Mouse (Mus musculus) midbrain, postnatal 0 days (tissue): ENCODE results near the gene Card11. TPM values are rescaled to one million over a fixed set of nuclear protein-coding genes. Genes with fewer than 3 reads are reported as not detected.

ENCODE experiments used
- ATAC-seq: fragments of 200-750 bp; cut with Nextera tagmentation; 2 replicates; pipeline ENCODE4 v1.8.0; 2017; ENCODE audit warnings: moderate number of reproducible peaks, mild to moderate bottlenecking, moderate TSS enrichment, moderate library complexity; ENCODE audit not compliant: low FRiP score
- DNase-seq: peaks from one replicate; pipeline ENCODE4 v3.0.0-alpha.2; 2015; ENCODE audit warnings: low spot score
- H3K27ac ChIP-seq: fragments of 300-500 bp; sonication (generic); 2 replicates; pipeline ENCODE4 v1.5.1; 2014; ENCODE audit warnings: low read depth, mild to moderate bottlenecking, low read length, mixed read lengths
- H3K27me3 ChIP-seq: fragments of 300-500 bp; sonication (generic); 2 replicates; pipeline ENCODE4 v1.6.1; 2014; ENCODE audit warnings: low read length, control low read depth, mixed read lengths; ENCODE audit not compliant: insufficient read depth
- H3K36me3 ChIP-seq: fragments of 300-500 bp; sonication (generic); 2 replicates; pipeline ENCODE4 v1.6.1; 2014; ENCODE audit warnings: low read length, control low read depth, mixed read lengths; ENCODE audit not compliant: insufficient read depth
- H3K4me1 ChIP-seq: fragments of 300-500 bp; sonication (generic); 2 replicates; pipeline ENCODE4 v1.6.1; 2014; ENCODE audit warnings: mild to moderate bottlenecking, control low read depth, antibody characterized with exemption, low read length, mixed read lengths; ENCODE audit not compliant: insufficient read depth
- H3K4me2 ChIP-seq: fragments of 300-500 bp; sonication (generic); 2 replicates; pipeline ENCODE4 v1.6.1; 2014; ENCODE audit warnings: low read depth, mild to moderate bottlenecking, low read length, mixed read lengths; ENCODE audit not compliant: poor library complexity, severe bottlenecking
- H3K4me3 ChIP-seq: fragments of 300-500 bp; sonication (generic); 2 replicates; pipeline ENCODE4 v1.5.1; 2014; ENCODE audit warnings: low read depth, mild to moderate bottlenecking, low read length, moderate library complexity
- H3K9ac ChIP-seq: fragments of 300-500 bp; sonication (generic); replicated peaks from 2 replicates; pipeline ENCODE4 v1.6.1; 2014; ENCODE audit warnings: mild to moderate bottlenecking, low read length, moderate library complexity, mixed read lengths; ENCODE audit not compliant: poor library complexity, severe bottlenecking
- H3K9me3 ChIP-seq: fragments of 300-500 bp; sonication (generic); 2 replicates; pipeline ENCODE4 v1.6.1; 2016; ENCODE audit warnings: low read length, control low read depth
- CTCF ChIP-seq: IDR thresholded peaks from 2 replicates; pipeline ENCODE4 v1.5.1; 2016; ENCODE audit warnings: antibody characterized with exemption, mild to moderate bottlenecking
- WGBS: fragments of 180-500 bp; shearing (Covaris S2); extraction: QIAGEN DNeasy Blood & Tissue Kit; methylation state at CpG from one replicate; pipeline ENCODE4 v1.1.7; 2014; 5-methylcytosine and 5-hydroxymethylcytosine counted together
- polyA plus RNA-seq: library from polyadenylated mRNA; unstranded; fragments of >200 nt; fragmentation: Nextera tagmentation; extraction: Ambion mirVana; gene quantifications from 2 replicates; pipeline ENCODE4 v1.2.1, GENCODE M21; 2015
- total RNA-seq: library from RNA; depleted of rRNA; stranded (reverse); fragments of >200 nt; gene quantifications from 2 replicates; pipeline ENCODE4 v1.2.3, GENCODE M21; 2014

Card11 gene
- total and polyA plus RNA-seq, 2 experiments from 2014 or later = 0.09 TPM; not detected in 1

DNA sequence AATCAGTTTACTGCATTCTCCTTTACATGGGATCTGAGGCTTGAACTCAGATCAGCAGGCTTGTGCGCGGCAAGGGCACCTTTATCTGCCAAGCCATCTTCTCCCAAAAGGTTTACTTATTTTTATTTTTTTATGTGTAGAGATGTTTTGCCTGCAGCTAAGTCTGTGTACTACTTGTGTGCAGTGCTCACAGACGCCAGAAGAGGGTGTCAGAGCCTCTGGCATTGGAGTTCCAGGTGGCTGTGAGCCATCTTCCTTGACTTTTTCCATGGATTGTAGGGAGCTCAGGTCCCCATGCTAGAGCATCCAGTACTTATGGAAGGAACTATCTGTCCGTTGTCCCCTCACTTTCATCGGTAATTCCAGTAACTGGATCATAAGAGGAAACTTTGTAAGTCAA, 140.7 kb downstream of the Card11 start:
- Histone ChIP-seq H3K4me1 (no peaks in the 10 kb centered on the region), H3K9me3 (no peaks in the 10 kb centered on the region), H3K27me3 (no peaks in the 10 kb centered on the region), H3K27ac (no peak overlapping the region), H3K36me3 (no peaks in the 10 kb centered on the region), H3K4me3 (no peak overlapping the region), H3K4me2 (no peak overlapping the region), H3K9ac (no peak overlapping the region)
- peak; percentile 63 for TF ChIP-seq CTCF
- 85% methylated on average over 5 of the region's 5 CpGs for WGBS
- DNase-seq = peak; percentile 25
- no peak for ATAC-seq

DNA sequence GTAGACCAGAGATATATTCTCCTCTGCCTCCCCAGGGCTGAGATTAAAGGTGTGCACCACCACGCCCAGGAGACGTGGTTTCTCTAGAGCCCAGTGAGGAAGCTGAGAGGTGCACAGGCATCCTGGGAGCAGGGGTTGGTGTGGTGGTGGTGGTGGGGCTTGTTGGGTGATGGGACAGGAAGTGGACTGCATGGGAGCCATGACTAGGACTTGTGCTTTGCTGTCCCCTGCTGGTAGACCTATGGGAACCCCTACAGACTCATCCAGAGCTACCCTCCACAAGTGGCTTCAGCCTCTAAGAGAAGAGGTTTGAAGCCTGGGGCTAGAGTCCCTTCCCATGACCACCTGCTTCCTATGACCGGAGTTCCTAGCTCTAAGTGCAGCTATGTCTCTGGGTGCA, 142.0 kb downstream of the Card11 start:
- DNase-seq (no peak), ATAC-seq (no peak)
- Histone ChIP-seq H3K4me1 (no peaks in the 10 kb centered on the region), H3K9ac (no peak overlapping the region), H3K27ac (no peak overlapping the region), H3K9me3 (no peaks in the 10 kb centered on the region), H3K4me3 (no peak overlapping the region), H3K36me3 (no peaks in the 10 kb centered on the region), H3K27me3 (no peaks in the 10 kb centered on the region), H3K4me2 (no peak overlapping the region)
- 96% methylated on average over 3 of the region's 3 CpGs for WGBS
- peak; percentile 28; the same call in 1 of the 2 replicates for TF ChIP-seq CTCF

DNA sequence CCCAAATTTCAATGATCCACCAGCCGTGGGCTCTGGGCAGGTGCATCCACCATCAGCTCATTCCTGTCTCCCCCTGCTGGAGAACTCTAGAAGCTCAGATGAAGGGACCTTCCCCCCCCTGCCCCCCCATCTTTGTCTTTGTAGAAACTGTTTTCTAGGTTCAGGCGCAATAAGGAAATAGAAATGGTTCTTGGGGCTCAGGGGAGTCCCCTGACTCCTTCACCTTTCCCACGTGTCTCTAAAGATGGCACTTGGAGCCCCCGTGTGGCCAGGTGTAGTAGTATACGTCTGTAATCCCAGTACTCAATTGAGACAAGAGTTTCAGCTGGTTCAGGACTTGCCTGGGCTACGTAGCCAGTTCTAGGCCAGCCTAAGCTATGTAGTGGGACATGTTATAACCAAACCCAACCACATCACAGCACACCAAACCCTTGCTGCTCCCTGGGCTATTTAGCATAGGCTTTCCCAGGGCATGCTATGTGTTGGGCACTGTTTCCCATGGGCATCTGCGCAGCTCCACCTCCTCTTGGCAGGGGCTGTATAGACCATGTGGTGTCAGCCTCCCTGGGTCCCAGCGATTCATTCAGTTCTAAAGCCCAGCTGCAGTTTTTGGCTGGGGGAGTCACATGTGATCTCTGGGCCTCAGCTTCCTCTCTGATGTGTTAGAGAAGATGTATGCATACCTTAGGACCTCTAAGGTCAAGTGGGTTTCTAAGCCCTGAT, 142.8 kb downstream of the Card11 start:
- peak; percentile 51 for TF ChIP-seq CTCF
- Histone ChIP-seq H3K27ac (no peak overlapping the region), H3K4me1 (no peaks in the 10 kb centered on the region), H3K4me2 (no peak overlapping the region), H3K9ac (no peak overlapping the region), H3K36me3 (no peaks in the 10 kb centered on the region), H3K4me3 (no peak overlapping the region), H3K9me3 (no peaks in the 10 kb centered on the region), H3K27me3 (no peaks in the 10 kb centered on the region)
- WGBS = 55% methylated on average over 8 of the region's 8 CpGs
- DNase-seq = peak; percentile 26
- no peak for ATAC-seq

DNA sequence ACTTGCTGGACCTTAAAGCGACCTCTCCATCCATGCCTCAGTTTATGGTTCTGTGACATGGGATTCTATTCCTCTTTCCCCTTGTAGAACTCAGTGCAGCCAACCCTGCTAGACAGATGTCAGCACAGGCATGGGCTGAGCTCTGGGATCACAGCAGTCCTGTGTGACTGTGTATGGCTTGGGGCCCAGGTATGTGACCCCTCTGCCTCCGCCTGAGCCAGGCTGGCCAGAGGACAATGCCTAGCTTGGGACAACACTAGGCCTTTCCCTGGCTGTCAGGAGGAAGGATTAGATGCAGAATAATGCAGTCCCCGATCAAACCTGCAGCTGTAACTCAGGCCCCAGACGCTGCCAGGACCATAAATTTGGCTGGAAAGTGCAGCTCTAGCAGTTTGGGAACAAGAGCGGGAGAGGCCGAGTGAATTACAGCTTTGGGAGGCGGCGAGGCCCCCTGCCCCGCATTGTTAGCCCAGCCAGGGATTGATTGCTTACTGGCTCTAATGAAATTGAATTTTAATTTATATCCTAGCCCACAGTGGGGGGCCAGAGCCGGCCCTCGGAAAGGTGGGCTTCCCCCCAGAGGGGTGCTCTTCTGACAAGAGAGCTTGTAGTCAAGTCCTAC, 144.4 kb downstream of the Card11 start:
- H3K4me3 ChIP-seq = no peak overlapping the region
- no peak for DNase-seq
- TF ChIP-seq CTCF = no peak
- H3K27ac ChIP-seq = no peak overlapping the region
- ATAC-seq = no peak
- no peak overlapping the region for H3K9ac ChIP-seq
- no peaks in the 10 kb centered on the region for H3K27me3 ChIP-seq
- H3K36me3 ChIP-seq = no peaks in the 10 kb centered on the region
- no peak overlapping the region for H3K4me2 ChIP-seq
- no peaks in the 10 kb centered on the region for H3K4me1 ChIP-seq
- 54% methylated on average over 11 of the region's 11 CpGs for WGBS
- no peaks in the 10 kb centered on the region for H3K9me3 ChIP-seq

DNA sequence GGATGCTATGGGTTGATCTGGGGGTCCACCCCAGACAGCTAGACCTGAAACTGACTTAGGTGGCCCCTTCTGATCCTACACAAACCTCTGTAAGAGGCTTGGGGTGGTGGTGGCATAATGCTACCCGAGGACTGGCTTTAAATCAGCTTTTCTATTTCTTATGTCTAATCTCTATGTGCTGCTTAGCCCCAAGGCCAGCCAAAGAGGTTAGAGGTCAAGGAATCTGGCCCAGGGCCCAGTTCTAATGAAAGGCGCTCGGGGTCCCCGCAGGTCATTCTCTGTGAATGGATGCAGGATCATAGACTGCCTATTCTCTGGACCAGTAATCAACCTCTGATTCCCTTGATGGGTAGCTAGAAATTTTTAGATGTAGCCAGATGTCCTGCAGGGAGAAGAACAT, 145.7 kb downstream of the Card11 start:
- Histone ChIP-seq H3K4me3 (no peak overlapping the region), H3K9ac (no peak overlapping the region), H3K27ac (no peak overlapping the region), H3K4me1 (no peaks in the 10 kb centered on the region), H3K9me3 (no peaks in the 10 kb centered on the region), H3K36me3 (no peaks in the 10 kb centered on the region), H3K27me3 (no peaks in the 10 kb centered on the region), H3K4me2 (no peak overlapping the region)
- no peak for DNase-seq
- WGBS = 68% methylated on average over 4 of the region's 4 CpGs
- no peak for ATAC-seq
- no peak for TF ChIP-seq CTCF

DNA sequence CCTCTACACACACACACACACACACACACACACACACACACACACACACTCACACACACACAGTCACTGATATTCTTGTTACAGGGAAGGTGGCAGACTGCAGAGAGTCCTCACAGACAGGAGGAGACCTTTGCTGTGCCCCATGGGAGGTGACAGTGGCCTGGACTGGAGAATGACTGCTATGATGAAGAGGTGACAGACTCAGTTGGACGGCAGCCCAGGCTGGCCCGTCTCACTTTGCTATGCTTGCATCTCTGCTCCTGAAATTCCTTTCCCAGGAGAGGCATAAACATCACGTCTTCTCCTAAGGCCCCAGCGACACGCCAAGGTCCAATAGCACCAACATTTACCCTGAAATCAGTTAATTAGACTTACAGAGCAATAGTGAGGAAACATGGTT, 146.7 kb downstream of the Card11 start:
- no peak for ATAC-seq
- WGBS = 82% methylated on average over 5 of the region's 5 CpGs

More for the DNA sequence above, 146.7 kb downstream of the Card11 start:
- DNase-seq = no peak
- no peaks in the 10 kb centered on the region for H3K9me3 ChIP-seq
- no peak overlapping the region for H3K27ac ChIP-seq
- H3K4me2 ChIP-seq = no peak overlapping the region
- no peaks in the 10 kb centered on the region for H3K4me1 ChIP-seq
- H3K9ac ChIP-seq = no peak overlapping the region
- no peak for TF ChIP-seq CTCF
- no peak overlapping the region for H3K4me3 ChIP-seq
- no peaks in the 10 kb centered on the region for H3K36me3 ChIP-seq
- H3K27me3 ChIP-seq = no peaks in the 10 kb centered on the region
